ENCODE assay signal across 7 mouse cellular contexts in the genomic region with DNA sequence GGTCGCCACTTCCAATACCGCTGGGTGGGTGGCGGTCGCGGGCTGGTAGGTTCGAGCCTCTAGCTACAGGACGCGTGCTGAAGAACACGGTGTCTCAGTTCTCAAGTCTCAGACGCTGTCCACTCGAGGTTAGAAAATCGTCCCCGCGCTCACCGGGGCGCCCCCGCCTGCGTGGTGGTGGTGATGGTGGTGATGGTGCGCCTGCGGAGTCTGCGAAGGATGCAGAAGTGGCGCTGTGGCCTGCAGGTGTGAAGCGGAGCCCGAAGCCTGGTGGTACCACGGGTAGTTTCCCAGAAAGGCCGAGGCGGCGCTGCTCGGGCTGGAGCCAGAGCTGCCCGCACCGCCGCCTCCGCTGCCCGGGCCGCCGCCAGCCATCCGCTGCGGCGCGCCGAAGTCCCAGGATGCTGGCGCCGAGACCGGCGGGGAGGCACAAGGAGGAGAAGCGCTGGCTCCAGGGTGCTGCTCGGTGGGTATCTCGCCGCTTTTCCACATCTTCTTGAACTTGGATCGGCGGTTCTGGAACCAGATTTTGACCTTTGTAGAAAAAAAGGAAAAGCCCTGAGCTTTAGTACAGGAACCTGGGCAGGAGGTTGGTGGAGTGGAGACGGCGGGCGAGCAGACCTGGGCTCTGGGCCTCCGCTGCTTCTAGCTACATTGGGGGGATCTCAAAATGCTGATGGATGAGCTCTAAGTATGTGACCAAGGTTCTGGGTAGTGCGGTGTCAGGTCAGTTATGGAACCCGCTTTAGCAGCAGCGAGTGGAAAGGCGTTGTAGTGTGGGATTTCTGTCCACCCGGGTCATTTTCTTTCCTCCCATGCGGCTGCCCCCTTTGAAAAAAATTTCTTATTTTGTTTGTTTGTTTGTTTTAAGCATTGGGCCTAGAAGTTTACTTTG. TPM values are rescaled to one million over a fixed set of nuclear protein-coding genes. Genes with fewer than 3 reads are reported as not detected.
DNase-seq lines count a peak whose midpoint lies in the region; ATAC-seq and TF ChIP-seq lines count a peak whose summit lies in the region.

No protein-coding gene starts in this region.

- H3K27me3 ChIP-seq in megakaryocyte, embryonic 14.5 days (replicated peaks), result peaks cover 95% of the 10 kb centered on the region
- peaks cover 64% of the 10 kb centered on the region for H3K27me3 ChIP-seq in forebrain, embryonic 11.5 days (ENCODE audit: control insufficient read depth, insufficient read depth, low read length)
- peaks cover 94% of the 10 kb centered on the region for H3K27me3 ChIP-seq in limb, embryonic 10.5 days (ENCODE audit: low read depth, poor library complexity, severe bottlenecking)
- peaks cover 87% of the 10 kb centered on the region for H3K27me3 ChIP-seq in small intestine, adult 2 months (ENCODE audit: control insufficient read depth, insufficient read depth, low read length)

- peak overlapping the region; percentile 73 for H3K9ac ChIP-seq in forebrain, embryonic 11.5 days (ENCODE audit: low read length)

- H3K4me3 ChIP-seq in megakaryocyte, embryonic 14.5 days (replicated peaks), result peak overlapping the region; percentile 84
- H3K4me3 ChIP-seq in forebrain, embryonic 11.5 days (ENCODE audit: low read depth, low read length), result peak overlapping the region; percentile 54
- H3K4me3 ChIP-seq in limb, embryonic 10.5 days, result peak overlapping the region; percentile 40
- peak overlapping the region; percentile 8; the same call in 1 of the 2 replicates for H3K4me3 ChIP-seq in small intestine, adult 2 months (ENCODE audit: low read depth, low read length)
- no peak overlapping the region; the same call in 1 of the 2 replicates for H3K4me3 ChIP-seq in layer of hippocampus, adult 2 months

- DNase-seq in forebrain, embryonic 11.5 days (ENCODE audit: low spot score), result peak; percentile 79
- DNase-seq in limb, embryonic 10.5 days (ENCODE audit: low spot score), result peak; percentile 78
- DNase-seq in layer of hippocampus, adult 2 months (ENCODE audit: low spot score in 2 of 2), result no peak
- DNase-seq in cerebellum, postnatal 4 days (ENCODE audit: low spot score in 2 of 2), result no peak

- peak overlapping the region; percentile 96 for H3K4me2 ChIP-seq in forebrain, embryonic 11.5 days (ENCODE audit: low read depth, low read length, severe bottlenecking)

- TF ChIP-seq CTCF in small intestine, adult 2 months (IDR thresholded peaks at IDR 0.05; ENCODE audit: extremely low read depth, insufficient read length, insufficient replicate concordance, low read depth, low read length), result no peak
- TF ChIP-seq CTCF in layer of hippocampus, adult 2 months (conservative IDR thresholded peaks at IDR 0.05), result no peak

- H3K36me3 ChIP-seq in megakaryocyte, embryonic 14.5 days (replicated peaks; ENCODE audit: low read length), result no peaks in the 10 kb centered on the region
- no peaks in the 10 kb centered on the region; the same call in 1 of the 2 replicates for H3K36me3 ChIP-seq in forebrain, embryonic 11.5 days (ENCODE audit: control insufficient read depth, insufficient read depth, low read length)
- no peaks in the 10 kb centered on the region for H3K36me3 ChIP-seq in limb, embryonic 10.5 days
- no peaks in the 10 kb centered on the region for H3K36me3 ChIP-seq in small intestine, adult 2 months (ENCODE audit: control insufficient read depth, insufficient read depth, low read length)

- H3K9me3 ChIP-seq in megakaryocyte, embryonic 14.5 days, result no peaks in the 10 kb centered on the region
- no peaks in the 10 kb centered on the region for H3K9me3 ChIP-seq in forebrain, embryonic 11.5 days (ENCODE audit: control insufficient read depth, low read length)
- H3K9me3 ChIP-seq in limb, embryonic 10.5 days (replicated peaks), result no peaks in the 10 kb centered on the region

- peak overlapping the region; percentile 84 for H3K27ac ChIP-seq in forebrain, embryonic 11.5 days (ENCODE audit: low read depth, low read length)
- peak overlapping the region; percentile 26; the same call in 1 of the 2 replicates for H3K27ac ChIP-seq in limb, embryonic 10.5 days
- no peak overlapping the region for H3K27ac ChIP-seq in small intestine, adult 2 months (ENCODE audit: insufficient read depth, low read depth, low read length)
- no peak overlapping the region for H3K27ac ChIP-seq in layer of hippocampus, adult 2 months

- peaks cover 65% of the 10 kb centered on the region for H3K4me1 ChIP-seq in megakaryocyte, embryonic 14.5 days
- H3K4me1 ChIP-seq in forebrain, embryonic 11.5 days (replicated peaks; ENCODE audit: control insufficient read depth, insufficient read depth, low read length), result peaks cover 27% of the 10 kb centered on the region
- peaks cover 75% of the 10 kb centered on the region for H3K4me1 ChIP-seq in limb, embryonic 10.5 days
- peaks cover 26% of the 10 kb centered on the region for H3K4me1 ChIP-seq in small intestine, adult 2 months (ENCODE audit: control insufficient read depth, insufficient read depth, insufficient read length, low read length)

- TF ChIP-seq POLR2A in small intestine, adult 2 months (IDR thresholded peaks at IDR 0.05; ENCODE audit: low read depth, low read length), result no peak

- ATAC-seq in megakaryocyte, adult 5-6 weeks (ENCODE audit: poor library complexity, severe bottlenecking), result no peak
- no peak for ATAC-seq in forebrain, embryonic 11.5 days (replicated peaks; ENCODE audit: low FRiP score)

- 1% methylated on average over 61 of the region's 61 CpGs for WGBS in forebrain, embryonic 11.5 days
- under 1% methylated on average over 61 of the region's 61 CpGs for WGBS in limb, embryonic 10.5 days
- WGBS in small intestine, adult 2 months, result 4% methylated on average over 61 of the region's 61 CpGs

RNA-seq across cellular contexts. Expression of a gene that starts 1.9 kb away (rescaled TPM):
- polyA plus RNA-seq in megakaryocyte, embryonic 14.5 days (2012; ENCODE audit: insufficient read depth, low replicate concordance), result not detected in 2 replicates
- not detected in 2 replicates for total RNA-seq in megakaryocyte, adult 5-6 weeks (2015)
- total RNA-seq in megakaryocyte, adult 5-6 weeks (2017), result not detected in 2 replicates
- 66.7 and 67.8 TPM in 2 replicates for polyA plus RNA-seq in forebrain, embryonic 11.5 days (2014; fragmentation: Nextera tagmentation; extraction: Ambion mirVana)
- 4.9 and 7.2 TPM in 2 replicates for polyA plus RNA-seq in limb, embryonic 10.5 days (2016; fragmentation: Nextera tagmentation; extraction: Ambion mirVana)
- 0.15 and 0.33 TPM in 2 replicates for polyA plus RNA-seq in small intestine, adult 2 months (2012; rRNA removed)
- total RNA-seq in layer of hippocampus, adult 2 months (2021), result 1 to 10 TPM; 4.5 to 4.8 TPM

RNA-seq across cellular contexts. Expression of a gene that starts 16.7 kb away (rescaled TPM):
- 0.31 TPM in 1 of 2 replicates, not detected in the other for polyA plus RNA-seq in megakaryocyte, embryonic 14.5 days (2012; ENCODE audit: insufficient read depth, low replicate concordance)
- not detected in 2 replicates for total RNA-seq in megakaryocyte, adult 5-6 weeks (2015)
- not detected in 2 replicates for total RNA-seq in megakaryocyte, adult 5-6 weeks (2017)
- 118 and 133 TPM in 2 replicates for polyA plus RNA-seq in forebrain, embryonic 11.5 days (2014; fragmentation: Nextera tagmentation; extraction: Ambion mirVana)
- polyA plus RNA-seq in limb, embryonic 10.5 days (2016; fragmentation: Nextera tagmentation; extraction: Ambion mirVana), result 5.7 and 9.0 TPM in 2 replicates
- 0.14 and 0.32 TPM in 2 replicates for polyA plus RNA-seq in small intestine, adult 2 months (2012; rRNA removed)
- total RNA-seq in layer of hippocampus, adult 2 months (2021), result 10 to 100 TPM; 15.4 to 17.5 TPM

Comparison
In these comparisons a context has a peak if more than half of its experiments do, and no peak if none do; other contexts are left out.
1. DNase-seq: peak in forebrain, embryonic 11.5 days (single experiment) and limb, embryonic 10.5 days (single experiment); none in layer of hippocampus, adult 2 months (0 of 2) and cerebellum, postnatal 4 days (0 of 2).
2. H3K27ac ChIP-seq: peak in forebrain, embryonic 11.5 days (single experiment) and limb, embryonic 10.5 days (single experiment); none in small intestine, adult 2 months (single experiment) and layer of hippocampus, adult 2 months (single experiment).
3. RNA of a gene that starts 16.7 kb away (polyA plus RNA-seq): 118 to 133 TPM in forebrain, embryonic 11.5 days; 5.7 to 9.0 TPM in limb, embryonic 10.5 days, 0.14 to 0.32 TPM in small intestine, adult 2 months and 0.31 TPM in megakaryocyte, embryonic 14.5 days; every median in the first group is over 10 times any median in the second.